Mouse (Mus musculus): ENCODE results near the gene Bod1. TPM values are rescaled to one million over a fixed set of nuclear protein-coding genes. Genes with fewer than 3 reads are reported as not detected.

The Bod1 gene
- total RNA-seq (2014; rRNA removed) (91.6 and 129 TPM in 2 replicates), polyA plus RNA-seq (2015; fragmentation: Nextera tagmentation; extraction: Ambion mirVana) (126 and 134 TPM in 2 replicates)

- H3K9ac ChIP-seq (replicated peaks; ENCODE audit: low read length, poor library complexity, severe bottlenecking): peak within 1 kb of the TSS; percentile 91
- H3K36me3 ChIP-seq (ENCODE audit: insufficient read depth, low read length): peaks cover 7% of the 10 kb centered on the region; the same call in 1 of the 2 replicates
- peaks cover 9% of the 10 kb centered on the region; the same call in 1 of the 2 replicates for H3K4me1 ChIP-seq (ENCODE audit: insufficient read depth, low read length)
- no peaks in the 10 kb centered on the region for H3K27me3 ChIP-seq (ENCODE audit: insufficient read depth, low read length)
- no peak for TF ChIP-seq CTCF (IDR thresholded peaks at IDR 0.05)
- peak within 1 kb of the TSS; percentile 73 for H3K27ac ChIP-seq (ENCODE audit: low read depth, low read length)
- H3K4me3 ChIP-seq (ENCODE audit: low read depth, low read length): peak within 1 kb of the TSS; percentile 88
- ATAC-seq (ENCODE audit: low FRiP score): peak; percentile 96
- H3K4me2 ChIP-seq (ENCODE audit: low read depth, low read length, poor library complexity, severe bottlenecking): peak within 1 kb of the TSS; percentile 74
- DNase-seq (ENCODE audit: low spot score): peak; percentile 99
- WGBS: under 1% methylated on average over 64 of the region's 76 CpGs
- H3K9me3 ChIP-seq (ENCODE audit: low read length): no peaks in the 10 kb centered on the region
These were observed at the start of gene Bod1 for GRCm38 (mm10) chr11:31671354-31672169. Gene Bod1, minus strand, starts transcription at chr11:31671885.

GRCm38 (mm10) chr11:31719090-31719489 lies 47.4 kb upstream of the Bod1 start:
- ATAC-seq (ENCODE audit: low FRiP score) (no peak), DNase-seq (ENCODE audit: low spot score) (no peak)
- Histone ChIP-seq H3K4me2 (ENCODE audit: low read depth, low read length, poor library complexity, severe bottlenecking) (no peak overlapping the region), H3K4me1 (ENCODE audit: insufficient read depth, low read length) (no peaks in the 10 kb centered on the region; the same call in 1 of the 2 replicates), H3K27me3 (ENCODE audit: insufficient read depth, low read length) (no peaks in the 10 kb centered on the region), H3K9me3 (ENCODE audit: low read length) (no peaks in the 10 kb centered on the region), H3K36me3 (ENCODE audit: insufficient read depth, low read length) (no peaks in the 10 kb centered on the region), H3K27ac (ENCODE audit: low read depth, low read length) (no peak overlapping the region), H3K4me3 (ENCODE audit: low read depth, low read length) (no peak overlapping the region), H3K9ac (replicated peaks; ENCODE audit: low read length, poor library complexity, severe bottlenecking) (no peak overlapping the region)
- WGBS: 90% methylated on average over 4 of the region's 4 CpGs
- no peak for TF ChIP-seq CTCF (IDR thresholded peaks at IDR 0.05)

DNA sequence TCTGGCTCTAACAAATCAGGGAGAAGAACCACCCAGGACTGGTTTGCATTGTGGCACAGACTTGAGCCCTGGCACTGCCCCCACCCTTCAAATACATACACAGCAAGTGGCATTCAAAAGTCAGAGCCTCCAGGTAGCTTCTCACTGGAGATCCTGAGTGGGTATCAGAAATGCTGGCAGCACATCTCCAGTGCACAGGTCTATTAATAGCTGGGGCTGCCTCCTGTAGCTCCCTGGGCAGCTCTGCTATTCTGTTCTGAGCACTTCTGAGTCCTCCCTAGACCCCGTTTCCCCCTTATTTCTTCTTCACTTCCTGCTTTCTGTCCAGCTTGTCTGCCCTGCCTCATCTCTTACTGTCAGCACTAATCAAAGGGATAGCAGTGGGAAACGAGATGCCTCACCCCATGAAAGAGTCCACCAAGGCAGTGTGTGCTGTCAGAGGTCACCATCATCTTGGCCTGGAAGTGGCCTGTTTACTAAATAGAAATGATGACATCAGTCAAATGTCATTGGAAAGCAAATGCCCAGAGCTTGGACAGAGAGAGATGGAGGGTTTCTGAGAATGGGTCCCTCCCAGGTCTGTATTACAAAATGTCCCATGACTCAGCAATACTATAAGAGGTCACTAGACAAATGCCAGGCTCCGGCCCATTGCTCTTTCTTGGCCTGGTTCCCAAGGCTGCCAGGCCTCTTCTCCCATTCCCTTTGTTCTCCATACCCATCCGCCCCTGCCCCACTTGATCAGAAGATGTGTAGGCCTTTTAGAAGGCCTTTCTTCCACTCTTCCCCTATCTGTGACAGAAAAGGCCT lies 46.4 kb upstream of the Bod1 start:
- H3K4me1 ChIP-seq (ENCODE audit: insufficient read depth, low read length): no peaks in the 10 kb centered on the region; the same call in none of the 2 replicates
- H3K36me3 ChIP-seq (ENCODE audit: insufficient read depth, low read length): no peaks in the 10 kb centered on the region
- H3K4me3 ChIP-seq (ENCODE audit: low read depth, low read length): no peak overlapping the region
- no peaks in the 10 kb centered on the region for H3K27me3 ChIP-seq (ENCODE audit: insufficient read depth, low read length)
- DNase-seq (ENCODE audit: low spot score): no peak
- TF ChIP-seq CTCF (IDR thresholded peaks at IDR 0.05): no peak
- H3K9me3 ChIP-seq (ENCODE audit: low read length): no peaks in the 10 kb centered on the region
- H3K27ac ChIP-seq (ENCODE audit: low read depth, low read length): no peak overlapping the region
- WGBS: 71% methylated on average over 4 of the region's 4 CpGs
- ATAC-seq (ENCODE audit: low FRiP score): no peak
- no peak overlapping the region for H3K9ac ChIP-seq (replicated peaks; ENCODE audit: low read length, poor library complexity, severe bottlenecking)
- H3K4me2 ChIP-seq (ENCODE audit: low read depth, low read length, poor library complexity, severe bottlenecking): no peak overlapping the region

DNA sequence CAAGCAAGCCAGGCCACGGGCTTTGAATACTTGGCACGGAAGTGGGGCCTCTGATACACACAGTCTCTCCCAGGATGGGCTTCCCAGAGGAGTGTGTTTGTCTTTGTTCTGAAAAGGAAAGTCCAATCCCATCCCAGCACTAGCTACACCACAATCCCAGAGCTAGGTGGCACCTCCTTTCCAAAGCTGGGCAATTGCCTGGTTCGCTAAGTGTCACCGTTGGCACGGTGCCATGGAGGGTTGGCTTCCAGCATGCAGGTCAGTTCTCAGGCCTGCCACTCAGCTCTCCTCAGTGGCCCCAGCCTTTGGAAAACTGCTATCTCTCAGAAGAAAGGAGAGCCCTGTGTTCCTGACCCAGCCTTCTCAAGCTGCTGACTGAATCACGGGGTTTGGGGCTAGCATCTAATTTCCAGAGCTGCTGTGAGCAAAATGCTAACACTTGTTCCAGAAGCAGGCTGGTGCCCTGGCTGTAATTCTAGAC lies 42.0 kb upstream of the Bod1 start:
- H3K9ac ChIP-seq (replicated peaks; ENCODE audit: low read length, poor library complexity, severe bottlenecking): no peak overlapping the region
- WGBS: 60% methylated on average over 6 of the region's 6 CpGs
- no peak overlapping the region for H3K4me3 ChIP-seq (ENCODE audit: low read depth, low read length)
- ATAC-seq (ENCODE audit: low FRiP score): peak; percentile 90
- DNase-seq (ENCODE audit: low spot score): peak; percentile 95
- H3K27me3 ChIP-seq (ENCODE audit: insufficient read depth, low read length): no peaks in the 10 kb centered on the region
- no peaks in the 10 kb centered on the region; the same call in none of the 2 replicates for H3K4me1 ChIP-seq (ENCODE audit: insufficient read depth, low read length)
- H3K4me2 ChIP-seq (ENCODE audit: low read depth, low read length, poor library complexity, severe bottlenecking): no peak overlapping the region
- no peaks in the 10 kb centered on the region for H3K36me3 ChIP-seq (ENCODE audit: insufficient read depth, low read length)
- TF ChIP-seq CTCF (IDR thresholded peaks at IDR 0.05): peak; percentile 58
- H3K27ac ChIP-seq (ENCODE audit: low read depth, low read length): peak overlapping the region; percentile 49
- no peaks in the 10 kb centered on the region for H3K9me3 ChIP-seq (ENCODE audit: low read length)

DNA sequence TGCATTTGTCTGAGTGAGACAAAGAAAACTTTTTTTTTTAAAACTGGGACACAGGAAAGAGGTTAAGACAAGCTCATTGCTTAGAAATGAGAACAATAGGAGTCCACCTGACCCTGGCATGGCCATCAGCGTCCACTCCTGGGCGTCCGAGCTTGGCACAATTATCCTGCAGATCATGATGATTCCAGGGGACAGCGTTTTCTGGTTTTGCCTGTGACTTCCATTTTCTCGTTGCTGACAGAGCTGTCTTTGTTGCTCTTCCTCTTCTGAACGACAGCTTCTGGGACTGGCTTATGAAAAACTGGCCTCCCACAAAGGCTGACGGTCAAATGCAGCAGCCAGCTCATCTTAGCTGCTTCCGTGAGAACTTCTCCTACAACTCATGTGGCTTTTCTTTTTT lies 41.4 kb upstream of the Bod1 start:
- peak overlapping the region; percentile 49 for H3K27ac ChIP-seq (ENCODE audit: low read depth, low read length)
- H3K9ac ChIP-seq (replicated peaks; ENCODE audit: low read length, poor library complexity, severe bottlenecking): 0 out of 2 replicates have a peak overlapping the region, but pooled peaks have one; percentile 25
- peak; percentile 60 for DNase-seq (ENCODE audit: low spot score)
- H3K9me3 ChIP-seq (ENCODE audit: low read length): no peaks in the 10 kb centered on the region
- H3K27me3 ChIP-seq (ENCODE audit: insufficient read depth, low read length): no peaks in the 10 kb centered on the region
- WGBS: 19% methylated on average over 8 of the region's 8 CpGs
- no peak; the same call in 1 of the 2 replicates for ATAC-seq (ENCODE audit: low FRiP score)
- H3K4me1 ChIP-seq (ENCODE audit: insufficient read depth, low read length): no peaks in the 10 kb centered on the region; the same call in none of the 2 replicates
- H3K36me3 ChIP-seq (ENCODE audit: insufficient read depth, low read length): no peaks in the 10 kb centered on the region
- no peak overlapping the region for H3K4me3 ChIP-seq (ENCODE audit: low read depth, low read length)
- no peak overlapping the region for H3K4me2 ChIP-seq (ENCODE audit: low read depth, low read length, poor library complexity, severe bottlenecking)
- TF ChIP-seq CTCF (IDR thresholded peaks at IDR 0.05): no peak

All from midbrain, postnatal 0 days (tissue).